Mouse (Mus musculus) macrophage (primary cell): ENCODE results near the gene Chchd1. TPM values are rescaled to one million over a fixed set of nuclear protein-coding genes. Genes with fewer than 3 reads are reported as not detected.

ENCODE experiments used
- H3K27ac ChIP-seq: fragments of 350-480 bp; formaldehyde crosslinking; 2 replicates; pipeline ENCODE4 v1.9.0; 2021
- H3K36me3 ChIP-seq: fragments of 350-480 bp; formaldehyde crosslinking; 2 replicates; pipeline ENCODE4 v1.9.0; 2021; ENCODE audit errors: inconsistent target
- H3K4me3 ChIP-seq: fragments of 350-480 bp; formaldehyde crosslinking; 2 replicates; pipeline ENCODE4 v1.9.0; 2021; ENCODE audit errors: inconsistent target
- H3K79me2 ChIP-seq: fragments of 350-480 bp; formaldehyde crosslinking; 2 replicates; pipeline ENCODE4 v1.9.0; 2021; ENCODE audit errors: inconsistent target
- WGBS: methylation state at CpG from one replicate; pipeline ENCODE4 v1.1.7; 2026; ENCODE audit warnings: inconsistent platforms; ENCODE audit not compliant: missing documents; 5-methylcytosine and 5-hydroxymethylcytosine counted together
- polyA plus RNA-seq: library from polyadenylated mRNA; stranded (reverse); fragments of 250-400 nt; gene quantifications from 3 replicates; pipeline ENCODE4 v1.2.4, GENCODE M21; 2018; ENCODE audit warnings: inconsistent platforms

The Chchd1 gene
- polyA plus RNA-seq, 1 experiment from 2014 or later, result 58.9 TPM

- Histone ChIP-seq H3K36me3 (peaks cover 10% of the 10 kb centered on the region; the same call in 1 of the 2 replicates), H3K79me2 (no peaks in the 10 kb centered on the region), H3K4me3 (no peak overlapping the region), H3K27ac (no peak overlapping the region)
- WGBS, result 84% methylated on average over 4 of the region's 4 CpGs
These were observed 45.6 kb downstream of the Chchd1 start for GRCm38 (mm10) chr14:20748388-20748787.

- Histone ChIP-seq H3K27ac (no peak overlapping the region), H3K4me3 (no peak overlapping the region), H3K36me3 (peaks cover 10% of the 10 kb centered on the region; the same call in 1 of the 2 replicates), H3K79me2 (no peaks in the 10 kb centered on the region)
- 98% methylated on average over 4 of the region's 4 CpGs for WGBS
These were observed 46.8 kb downstream of the Chchd1 start for GRCm38 (mm10) chr14:20749494-20750051.

GRCm38 (mm10) chr14:20750503-20750902 lies 47.7 kb downstream of the Chchd1 start:
- no peaks in the 10 kb centered on the region for H3K79me2 ChIP-seq
- 95% methylated on average over 5 of the region's 5 CpGs for WGBS
- no peak overlapping the region for H3K4me3 ChIP-seq
- H3K27ac ChIP-seq, result no peak overlapping the region
- peaks cover 6% of the 10 kb centered on the region; the same call in 1 of the 2 replicates for H3K36me3 ChIP-seq

GRCm38 (mm10) chr14:20753792-20754191 lies 51.0 kb downstream of the Chchd1 start:
- H3K27ac ChIP-seq, result no peak overlapping the region
- no peak overlapping the region for H3K4me3 ChIP-seq
- peaks cover 16% of the 10 kb centered on the region; the same call in 1 of the 2 replicates for H3K36me3 ChIP-seq
- H3K79me2 ChIP-seq, result no peaks in the 10 kb centered on the region
- 68% methylated on average over 3 of the region's 3 CpGs for WGBS

Other genes with a start within 250 kb of the Chchd1 start
- 105 to 128 TPM (median 106 TPM) in 3 replicates for gene Anxa7, start 222.9 kb upstream of the Chchd1 start, polyA plus RNA-seq
- gene Mss51, start 206.1 kb upstream of the Chchd1 start, polyA plus RNA-seq, result 0.57 TPM in 1 of 3 replicates, not detected in the others
- 39.2 to 44.9 TPM (median 43.1 TPM) in 3 replicates for gene Ppp3cb, start 156.4 kb upstream of the Chchd1 start, polyA plus RNA-seq
- gene Usp54, start 61.9 kb upstream of the Chchd1 start, polyA plus RNA-seq, result 2.2 to 2.9 TPM (median 2.5 TPM) in 3 replicates
- gene Myoz1, start 46.5 kb upstream of the Chchd1 start, polyA plus RNA-seq, result 0.37 to 1.8 TPM (median 0.59 TPM) in 3 replicates
- not detected in 3 replicates for gene Synpo2l, start 34.7 kb upstream of the Chchd1 start, polyA plus RNA-seq
- gene Sec24c, start 28.7 kb upstream of the Chchd1 start, polyA plus RNA-seq, result 43.0 to 56.3 TPM (median 51.3 TPM) in 3 replicates
- gene Fut11, start 8.0 kb upstream of the Chchd1 start, polyA plus RNA-seq, result 6.3 to 12.2 TPM (median 8.0 TPM) in 3 replicates
- gene Zswim8, start 4.5 kb downstream of the Chchd1 start, polyA plus RNA-seq, result 38.2 to 53.2 TPM (median 47.0 TPM) in 3 replicates
- gene Ndst2, start 31.6 kb downstream of the Chchd1 start, polyA plus RNA-seq, result 30.3 to 67.9 TPM (median 35.8 TPM) in 3 replicates
- 12.2 to 24.7 TPM (median 16.2 TPM) in 3 replicates for gene Camk2g, start 91.1 kb downstream of the Chchd1 start, polyA plus RNA-seq
- gene Plau, start 133.7 kb downstream of the Chchd1 start, polyA plus RNA-seq, result 44.2 to 693 TPM (median 52.7 TPM) in 3 replicates
- gene Vcl, start 226.4 kb downstream of the Chchd1 start, polyA plus RNA-seq, result 14.0 to 27.3 TPM (median 15.5 TPM) in 3 replicates